Mouse (Mus musculus) adipocyte (in vitro differentiated cells): ENCODE measurements around the gene Sox13.

Source experiments
- DNase-seq: peaks from one replicate; pipeline ENCODE4 v3.0.0-alpha.2; 2016; ENCODE audit warnings: low spot score

The Sox13 gene

GRCm38 (mm10) chr1:133423543-133424480, at the start of gene Sox13:
TSS of gene Sox13 (minus strand) at chr1:133424377.
- DNase-seq = no peak

- no peak for DNase-seq
These were observed 47.4 kb upstream of the Sox13 start for GRCm38 (mm10) chr1:133471556-133471955.

- DNase-seq = no peak
These were observed 46.9 kb upstream of the Sox13 start for GRCm38 (mm10) chr1:133471086-133471485.

- DNase-seq = no peak
These were observed 46.3 kb upstream of the Sox13 start for GRCm38 (mm10) chr1:133470242-133471025.

- DNase-seq = no peak
These were observed 45.0 kb upstream of the Sox13 start for GRCm38 (mm10) chr1:133469213-133469612.

- DNase-seq = no peak
These were observed 44.6 kb upstream of the Sox13 start for GRCm38 (mm10) chr1:133468751-133469150.

GRCm38 (mm10) chr1:133467905-133468304, 43.7 kb upstream of the Sox13 start:
- DNase-seq = no peak

- no peak for DNase-seq
These were observed 39.0 kb upstream of the Sox13 start for GRCm38 (mm10) chr1:133463138-133463537.

- DNase-seq = no peak
These were observed 36.8 kb upstream of the Sox13 start for GRCm38 (mm10) chr1:133460996-133461395.

GRCm38 (mm10) chr1:133456097-133456496, 31.9 kb upstream of the Sox13 start:
- DNase-seq = no peak

GRCm38 (mm10) chr1:133452564-133453165, 28.5 kb upstream of the Sox13 start:
- no peak for DNase-seq

GRCm38 (mm10) chr1:133451869-133452563, 27.8 kb upstream of the Sox13 start:
- DNase-seq = no peak

- no peak for DNase-seq
These were observed 26.8 kb upstream of the Sox13 start for GRCm38 (mm10) chr1:133451025-133451424.

- no peak for DNase-seq
These were observed 24.3 kb upstream of the Sox13 start for GRCm38 (mm10) chr1:133448351-133448931.

GRCm38 (mm10) chr1:133446291-133446690, 22.1 kb upstream of the Sox13 start:
- no peak for DNase-seq

GRCm38 (mm10) chr1:133444315-133444714, 20.1 kb upstream of the Sox13 start:
- no peak for DNase-seq

GRCm38 (mm10) chr1:133437916-133438683, 13.9 kb upstream of the Sox13 start:
- DNase-seq = no peak

GRCm38 (mm10) chr1:133434756-133435112, 10.6 kb upstream of the Sox13 start:
- no peak for DNase-seq

- no peak for DNase-seq
These were observed 10.0 kb upstream of the Sox13 start for GRCm38 (mm10) chr1:133434018-133434755.

- DNase-seq = no peak
These were observed 8.4 kb upstream of the Sox13 start for GRCm38 (mm10) chr1:133432566-133432965.
